Mouse (Mus musculus): Measurements from ENCODE around the gene Terb1. TPM values are rescaled to one million over a fixed set of nuclear protein-coding genes. Genes with fewer than 3 reads are reported as not detected.

Gene Terb1
- polyA plus RNA-seq, 1 experiment from 2014 or later: not detected

DNA sequence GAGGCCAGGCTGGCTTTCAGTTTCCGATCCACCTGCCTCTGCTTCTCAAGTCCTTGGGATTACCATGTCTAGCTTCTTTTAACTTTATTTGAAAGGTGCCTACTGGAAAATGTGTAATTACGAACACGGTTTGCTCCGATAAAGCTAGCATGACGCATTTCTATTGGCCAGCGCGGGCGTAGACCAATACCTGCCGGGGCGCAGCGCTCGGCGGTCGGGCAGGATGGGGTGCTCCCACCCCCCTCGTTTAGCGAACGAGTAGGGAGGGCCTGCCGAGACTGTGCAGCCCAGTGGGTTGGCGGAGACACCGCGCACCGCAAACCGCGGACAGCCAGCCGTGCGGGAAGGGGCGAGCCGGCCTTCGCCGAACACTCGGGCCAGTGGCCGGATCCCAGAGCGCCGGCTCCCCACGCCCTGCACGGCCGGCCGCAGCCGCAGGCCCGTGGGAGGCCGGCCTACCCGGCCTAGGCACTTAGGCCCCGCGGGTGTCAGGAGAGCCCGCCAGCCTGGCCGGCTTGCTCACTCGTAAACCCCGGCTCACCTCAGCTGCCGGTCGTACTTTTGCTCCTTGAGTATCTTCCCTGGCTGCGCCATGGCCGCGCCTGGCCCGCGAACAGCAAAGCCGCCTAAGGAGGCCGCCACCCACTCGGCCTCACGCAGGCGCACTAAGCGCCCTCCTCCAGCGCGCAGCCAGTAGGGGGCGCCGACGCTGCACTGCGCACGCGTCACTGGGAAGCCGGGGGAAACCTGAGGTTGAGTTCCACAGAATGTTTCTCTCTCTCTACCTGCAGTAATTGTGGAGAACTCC lies 24.5 kb upstream of the Terb1 start, which contains the start of the genes Nae1 and Car7:
TSS of gene Nae1 (minus strand) at position 667 of the 808 bp plus-strand sequence.
TSS of gene Car7 (plus strand) at position 719 of the 808 bp plus-strand sequence.
- Histone ChIP-seq H3K36me3 (ENCODE audit: inconsistent target) (peaks cover 12% of the 10 kb centered on the region), H3K27ac (peak within 1 kb of the TSS; percentile 62), H3K79me2 (ENCODE audit: inconsistent target) (peaks cover 34% of the 10 kb centered on the region), H3K4me3 (ENCODE audit: inconsistent target) (peak within 1 kb of the TSS; percentile 64)
- 1% methylated on average over 62 of the region's 70 CpGs for WGBS (ENCODE audit: missing documents)

DNA sequence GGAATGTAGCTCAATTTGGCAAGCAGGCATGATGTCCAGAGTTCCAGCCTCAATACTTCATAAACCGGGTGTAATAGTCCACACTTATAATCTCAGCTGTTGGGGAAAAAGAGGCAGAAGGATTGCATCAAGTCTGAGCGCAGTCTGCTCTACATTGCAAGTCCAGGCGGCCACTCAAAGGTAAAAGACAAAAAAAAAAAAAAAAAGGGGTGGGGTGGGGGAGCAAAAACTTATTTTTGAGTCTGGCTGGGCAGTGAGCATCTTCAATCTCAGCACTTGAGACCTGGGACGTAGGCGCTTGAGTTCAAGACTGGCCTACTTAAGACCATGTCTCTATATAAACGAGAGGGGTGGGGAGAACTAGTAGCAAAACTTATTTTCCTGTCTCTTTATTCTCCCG lies 23.8 kb upstream of the Terb1 start:
- peak overlapping the region; percentile 64 for H3K4me3 ChIP-seq (ENCODE audit: inconsistent target)
- H3K27ac ChIP-seq: no peak overlapping the region
- H3K36me3 ChIP-seq (ENCODE audit: inconsistent target): peaks cover 15% of the 10 kb centered on the region
- 42% methylated on average over 5 of the region's 7 CpGs for WGBS (ENCODE audit: missing documents)
- H3K79me2 ChIP-seq (ENCODE audit: inconsistent target): peaks cover 34% of the 10 kb centered on the region

GRCm38 (mm10) chr8:104529671-104530070 lies 20.0 kb upstream of the Terb1 start:
- Histone ChIP-seq H3K79me2 (ENCODE audit: inconsistent target) (peaks cover 34% of the 10 kb centered on the region), H3K4me3 (ENCODE audit: inconsistent target) (no peak overlapping the region), H3K27ac (no peak overlapping the region), H3K36me3 (ENCODE audit: inconsistent target) (peaks cover 29% of the 10 kb centered on the region)
- WGBS (ENCODE audit: missing documents): 97% methylated on average over 6 of the region's 6 CpGs

DNA sequence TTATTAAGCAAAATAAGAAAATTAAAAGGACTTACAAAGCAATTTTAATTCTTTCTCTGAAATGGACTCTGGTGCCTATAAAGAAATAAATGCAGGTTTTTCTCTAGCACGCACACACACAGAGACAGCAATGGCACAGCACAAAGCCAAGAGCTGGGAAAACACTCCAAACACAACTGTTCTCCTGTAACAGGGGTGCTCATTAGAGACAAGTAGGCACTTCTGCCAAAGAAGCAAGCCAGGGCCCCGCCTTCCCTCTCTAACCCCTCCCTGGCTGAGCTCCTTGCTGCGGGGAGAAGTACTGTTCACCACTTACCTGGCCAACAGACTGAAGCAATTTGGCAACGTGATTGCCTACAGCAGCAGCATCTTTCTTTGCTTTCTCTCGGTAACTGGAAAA lies 8.2 kb upstream of the Terb1 start:
- H3K79me2 ChIP-seq (ENCODE audit: inconsistent target): no peaks in the 10 kb centered on the region
- 86% methylated on average over 5 of the region's 5 CpGs for WGBS (ENCODE audit: missing documents)
- H3K4me3 ChIP-seq (ENCODE audit: inconsistent target): no peak overlapping the region
- H3K36me3 ChIP-seq (ENCODE audit: inconsistent target): peaks cover 64% of the 10 kb centered on the region
- no peak overlapping the region for H3K27ac ChIP-seq

- 93% methylated on average over 3 of the region's 3 CpGs for WGBS (ENCODE audit: missing documents)
These were observed 424 bp upstream of the Terb1 start for GRCm38 (mm10) chr8:104510134-104510533.

GRCm38 (mm10) chr8:104479091-104479490 lies 30.6 kb downstream of the Terb1 start:
- Histone ChIP-seq H3K36me3 (ENCODE audit: inconsistent target) (no peaks in the 10 kb centered on the region), H3K27ac (no peak overlapping the region), H3K79me2 (ENCODE audit: inconsistent target) (no peaks in the 10 kb centered on the region), H3K4me3 (ENCODE audit: inconsistent target) (no peak overlapping the region)
- WGBS (ENCODE audit: missing documents): 82% methylated on average over 1 of the region's 1 CpGs

More at GRCm38 (mm10) chr8:104510134-104510533, 424 bp upstream of the Terb1 start:
- Histone ChIP-seq H3K36me3 (ENCODE audit: inconsistent target) (peaks cover 16% of the 10 kb centered on the region; the same call in 1 of the 2 replicates), H3K27ac (no peak overlapping the region), H3K4me3 (ENCODE audit: inconsistent target) (no peak overlapping the region), H3K79me2 (ENCODE audit: inconsistent target) (no peaks in the 10 kb centered on the region)

GRCm38 (mm10) chr8:104472465-104472864 lies 37.2 kb downstream of the Terb1 start:
- H3K4me3 ChIP-seq (ENCODE audit: inconsistent target): no peak overlapping the region
- 82% methylated on average over 3 of the region's 3 CpGs for WGBS (ENCODE audit: missing documents)
- no peak overlapping the region for H3K27ac ChIP-seq
- no peaks in the 10 kb centered on the region for H3K79me2 ChIP-seq (ENCODE audit: inconsistent target)
- H3K36me3 ChIP-seq (ENCODE audit: inconsistent target): no peaks in the 10 kb centered on the region

DNA sequence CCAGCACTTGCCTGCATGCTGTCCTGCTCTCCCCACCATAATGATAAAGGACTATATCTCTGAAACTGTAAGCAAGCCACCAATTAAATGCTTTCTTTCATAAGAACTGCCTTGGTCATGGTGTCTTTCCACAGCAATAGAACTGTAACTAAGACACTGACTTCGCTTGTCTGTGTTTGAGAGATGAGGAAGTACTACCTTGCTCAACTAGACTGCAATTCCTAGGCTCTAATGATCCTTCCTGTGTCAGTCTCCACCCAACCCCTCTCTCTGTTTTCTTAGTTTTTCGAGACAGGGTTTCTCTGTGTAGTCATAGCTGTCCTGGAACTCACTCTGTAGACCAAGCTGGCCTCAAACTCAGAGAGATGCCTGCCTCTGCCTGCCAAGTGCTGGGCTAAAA lies 42.2 kb downstream of the Terb1 start:
- 36% methylated on average over 2 of the region's 2 CpGs for WGBS (ENCODE audit: missing documents)
- H3K4me3 ChIP-seq (ENCODE audit: inconsistent target): no peak overlapping the region
- no peaks in the 10 kb centered on the region for H3K79me2 ChIP-seq (ENCODE audit: inconsistent target)
- no peak overlapping the region for H3K27ac ChIP-seq
- H3K36me3 ChIP-seq (ENCODE audit: inconsistent target): no peaks in the 10 kb centered on the region

DNA sequence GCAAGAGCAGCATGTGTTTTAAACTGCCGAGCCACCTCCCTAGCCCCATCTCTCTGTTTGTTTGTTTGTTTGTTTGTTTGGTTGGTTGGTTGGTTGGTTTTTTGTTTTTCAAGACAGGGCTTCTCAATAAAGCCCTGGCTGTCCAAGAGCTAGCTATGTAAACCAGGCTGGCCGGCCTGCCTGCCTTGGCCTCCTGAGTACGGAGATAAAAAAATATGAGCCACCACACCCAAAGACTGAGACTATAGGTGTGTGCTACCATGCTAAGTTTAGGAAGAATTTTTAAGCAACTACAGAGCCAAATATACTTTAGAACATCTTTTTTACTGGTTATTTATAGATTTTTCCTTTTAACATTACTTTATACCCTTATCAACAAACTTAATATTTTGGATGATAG lies 57.5 kb downstream of the Terb1 start:
- Histone ChIP-seq H3K27ac (no peak overlapping the region), H3K36me3 (ENCODE audit: inconsistent target) (no peaks in the 10 kb centered on the region), H3K79me2 (ENCODE audit: inconsistent target) (no peaks in the 10 kb centered on the region), H3K4me3 (ENCODE audit: inconsistent target) (no peak overlapping the region)
- 100% methylated on average over 3 of the region's 3 CpGs for WGBS (ENCODE audit: missing documents)

DNA sequence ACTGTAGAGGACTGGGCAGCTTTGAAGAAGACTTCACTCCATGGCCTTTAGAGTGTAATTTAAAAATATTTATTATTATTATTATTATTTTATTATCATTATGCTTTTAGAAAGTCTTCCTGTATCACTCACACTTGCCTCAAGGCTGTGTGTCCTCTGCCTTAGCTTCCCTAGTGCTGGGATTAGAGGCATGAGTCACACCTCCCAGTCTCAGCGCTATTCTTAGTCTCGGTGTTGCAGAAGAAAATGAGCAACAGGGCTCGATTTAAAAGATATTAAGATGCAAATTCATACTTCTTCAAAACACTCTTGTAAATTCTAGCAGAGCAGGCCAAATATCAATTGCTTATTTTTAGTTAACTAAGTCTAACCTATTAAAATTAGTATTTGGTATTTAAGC lies 60.9 kb downstream of the Terb1 start:
- Histone ChIP-seq H3K27ac (no peak overlapping the region), H3K4me3 (ENCODE audit: inconsistent target) (no peak overlapping the region), H3K36me3 (ENCODE audit: inconsistent target) (no peaks in the 10 kb centered on the region), H3K79me2 (ENCODE audit: inconsistent target) (no peaks in the 10 kb centered on the region)
- WGBS (ENCODE audit: missing documents): 63% methylated on average over 3 of the region's 3 CpGs

- WGBS (ENCODE audit: missing documents): 89% methylated on average over 3 of the region's 3 CpGs
- no peak overlapping the region for H3K27ac ChIP-seq
These were observed 63.7 kb downstream of the Terb1 start for GRCm38 (mm10) chr8:104446016-104446415.

GRCm38 (mm10) chr8:104445248-104445647 lies 64.5 kb downstream of the Terb1 start:
- H3K36me3 ChIP-seq (ENCODE audit: inconsistent target): peaks cover 2% of the 10 kb centered on the region; the same call in 1 of the 2 replicates
- 84% methylated on average over 6 of the region's 6 CpGs for WGBS (ENCODE audit: missing documents)
- peaks cover 22% of the 10 kb centered on the region for H3K79me2 ChIP-seq (ENCODE audit: inconsistent target)
- no peak overlapping the region for H3K4me3 ChIP-seq (ENCODE audit: inconsistent target)
- no peak overlapping the region for H3K27ac ChIP-seq

More at GRCm38 (mm10) chr8:104446016-104446415, 63.7 kb downstream of the Terb1 start:
- Histone ChIP-seq H3K79me2 (ENCODE audit: inconsistent target) (peaks cover 14% of the 10 kb centered on the region), H3K36me3 (ENCODE audit: inconsistent target) (no peaks in the 10 kb centered on the region), H3K4me3 (ENCODE audit: inconsistent target) (no peak overlapping the region)

DNA sequence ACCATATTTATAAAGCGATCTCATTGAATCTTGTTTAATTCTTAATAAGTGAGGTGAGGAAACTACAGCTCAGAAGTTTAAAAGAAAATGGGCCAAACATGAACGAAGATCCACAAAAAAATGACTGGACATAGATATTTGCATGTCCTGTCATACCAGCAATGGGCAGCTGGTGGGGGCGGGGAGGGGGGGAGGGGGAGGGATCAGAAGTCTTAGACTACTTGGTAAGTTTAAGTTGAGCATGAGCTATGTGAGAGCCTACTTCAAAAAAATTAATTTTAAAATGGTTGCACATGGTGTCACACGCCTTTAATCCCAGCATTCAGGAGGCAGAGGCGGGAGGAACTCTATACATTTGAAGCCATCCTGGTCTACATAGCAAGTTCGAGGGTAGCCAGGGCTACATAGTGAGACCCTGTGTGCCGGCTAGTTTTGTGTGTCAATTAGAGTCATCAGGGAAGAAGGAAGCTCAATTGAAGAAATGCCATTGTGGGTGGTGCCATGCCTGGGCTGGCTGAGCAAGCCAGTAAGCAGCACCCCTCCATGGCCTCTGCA lies 66.5 kb downstream of the Terb1 start:
- 64% methylated on average over 6 of the region's 7 CpGs for WGBS (ENCODE audit: missing documents)
- peaks cover 22% of the 10 kb centered on the region for H3K36me3 ChIP-seq (ENCODE audit: inconsistent target)
- H3K27ac ChIP-seq: no peak overlapping the region
- H3K79me2 ChIP-seq (ENCODE audit: inconsistent target): peaks cover 42% of the 10 kb centered on the region
- no peak overlapping the region for H3K4me3 ChIP-seq (ENCODE audit: inconsistent target)

DNA sequence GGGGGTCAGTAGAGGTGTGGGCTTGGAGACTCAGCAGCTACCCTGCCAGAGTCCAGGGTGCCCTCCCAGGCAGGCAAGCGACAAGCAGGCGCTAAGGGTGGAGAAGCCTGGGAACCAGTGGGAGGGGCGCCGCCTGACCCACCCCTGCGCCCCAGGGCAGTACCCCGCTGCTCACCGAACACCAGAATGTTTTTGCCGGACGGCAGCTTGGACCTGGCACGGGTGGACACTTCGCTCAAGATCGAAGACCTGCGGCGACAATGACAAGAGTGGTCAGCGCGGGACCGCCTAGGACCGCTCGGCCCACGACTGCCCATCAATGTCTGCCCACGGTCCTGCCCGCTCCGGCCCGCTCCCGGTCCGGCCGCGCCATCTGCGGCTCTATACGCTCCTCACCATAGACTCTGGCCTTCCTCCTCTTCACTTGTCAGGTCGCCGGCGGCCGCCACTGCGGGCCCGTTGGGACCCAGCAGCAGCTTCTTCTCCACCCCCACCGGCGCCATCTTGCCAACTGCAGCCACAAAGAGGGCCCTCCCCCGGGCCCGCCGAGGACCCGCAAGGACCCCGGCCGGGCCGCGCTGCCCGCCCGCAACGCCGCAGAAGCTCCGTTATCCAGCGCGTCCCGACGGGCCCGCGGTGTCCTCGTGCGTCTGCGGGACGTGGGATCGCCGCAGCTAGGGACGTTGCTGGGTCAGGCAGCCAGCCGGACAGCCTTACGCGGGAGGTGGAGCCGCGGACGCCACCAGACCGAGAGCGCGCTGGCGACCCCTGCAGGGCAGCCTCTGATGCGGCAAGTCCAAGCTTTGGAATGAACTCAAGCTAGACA lies 67.2 kb downstream of the Terb1 start, which contains the start of gene Dync1li2:
TSS of gene Dync1li2 (minus strand) at position 749 of the 826 bp plus-strand sequence.
- H3K36me3 ChIP-seq (ENCODE audit: inconsistent target): peaks cover 28% of the 10 kb centered on the region
- peaks cover 49% of the 10 kb centered on the region for H3K79me2 ChIP-seq (ENCODE audit: inconsistent target)
- peak within 1 kb of the TSS; percentile 63 for H3K4me3 ChIP-seq (ENCODE audit: inconsistent target)
- peak within 1 kb of the TSS; percentile 33; the same call in 1 of the 2 replicates for H3K27ac ChIP-seq
- WGBS (ENCODE audit: missing documents): under 1% methylated on average over 74 of the region's 75 CpGs
